ENCODE assay signal across 24 mouse cellular contexts in the genomic region with DNA sequence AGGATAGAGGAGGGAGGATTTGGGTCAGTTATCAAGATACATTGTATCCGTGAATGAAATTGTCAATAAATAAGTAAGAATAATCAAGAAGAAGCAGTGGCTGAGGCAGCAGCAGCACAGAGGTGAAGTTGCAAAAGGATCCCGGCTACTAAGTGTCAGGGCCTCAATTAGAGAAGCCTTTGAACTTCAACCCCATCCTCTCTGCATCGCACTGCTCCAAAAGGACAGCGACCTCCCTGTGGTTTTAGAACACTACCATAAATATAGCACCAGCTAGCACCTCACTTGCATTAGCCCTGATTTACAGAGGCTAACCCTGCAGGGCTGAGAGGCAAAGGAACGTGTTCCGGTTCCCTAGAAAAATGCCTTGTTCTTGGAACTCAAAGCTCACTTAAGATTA. TPM values are rescaled to one million over a fixed set of nuclear protein-coding genes. Genes with fewer than 3 reads are reported as not detected.
DNase-seq lines count a peak whose midpoint lies in the region; ATAC-seq and TF ChIP-seq lines count a peak whose summit lies in the region.
"Had no signal": no experiment of that assay in that cellular context is flagged by ENCODE, and none has a peak within 500 bp of the region (broad histone marks: within the 10 kb centered on the region; RNA-seq: fewer than 3 reads in every experiment).

No protein-coding gene starts in this region.

- no peak overlapping the region for H3K9ac ChIP-seq in kidney, embryonic 16.5 days (replicated peaks; ENCODE audit: low read length)
- H3K9ac ChIP-seq in kidney, postnatal 0 days (ENCODE audit: low read depth, low read length) = no peak overlapping the region
- H3K9ac ChIP-seq in midbrain, embryonic 16.5 days (ENCODE audit: low read depth, low read length) = no peak overlapping the region
- H3K9ac ChIP-seq: embryonic facial prominence, embryonic 13.5 days; heart, embryonic 12.5 days; hindbrain, embryonic 12.5 days; limb, embryonic 13.5 days; liver, embryonic 14.5 days; neural tube, embryonic 12.5 days had no signal

- H3K27ac ChIP-seq in kidney, embryonic 16.5 days (ENCODE audit: low read length) = no peak overlapping the region
- no peak overlapping the region for H3K27ac ChIP-seq in embryonic fibroblast, embryonic 13.5 days (ENCODE audit: insufficient read depth, low read length)
- no peak overlapping the region for H3K27ac ChIP-seq in kidney, postnatal 0 days
- no peak overlapping the region for H3K27ac ChIP-seq in midbrain, embryonic 16.5 days (ENCODE audit: low read length)
- no peak overlapping the region for H3K27ac ChIP-seq in cerebellum, adult 2 months (ENCODE audit: insufficient read depth, low read length)
- H3K27ac ChIP-seq: embryonic facial prominence, embryonic 13.5 days; hindbrain, embryonic 12.5 days; limb, embryonic 13.5 days; liver, embryonic 14.5 days; neural tube, embryonic 12.5 days had no signal

- ATAC-seq in kidney, embryonic 16.5 days (ENCODE audit: low FRiP score, low TSS enrichment) = no peak
- ATAC-seq in kidney, postnatal 0 days (replicated peaks; ENCODE audit: low FRiP score, low read depth) = no peak
- ATAC-seq in midbrain, embryonic 16.5 days = no peak
- ATAC-seq: forebrain, embryonic 16.5 days had no signal

- H3K4me2 ChIP-seq in kidney, embryonic 16.5 days (replicated peaks; ENCODE audit: low read depth, low read length) = no peak overlapping the region; the same call in 1 of the 2 replicates
- peak overlapping the region; percentile 78; the same call in 1 of the 2 replicates for H3K4me2 ChIP-seq in kidney, postnatal 0 days (ENCODE audit: low read length)
- H3K4me2 ChIP-seq in midbrain, embryonic 16.5 days (ENCODE audit: low read length) = peak overlapping the region; percentile 93; the same call in 1 of the 2 replicates
- H3K4me2 ChIP-seq: heart, embryonic 12.5 days; hindbrain, embryonic 12.5 days; neural tube, embryonic 12.5 days had no signal

- no peaks in the 10 kb centered on the region for H3K9me3 ChIP-seq in kidney, embryonic 16.5 days (ENCODE audit: low read length)
- no peaks in the 10 kb centered on the region for H3K9me3 ChIP-seq in kidney, postnatal 0 days (replicated peaks; ENCODE audit: low read length)
- no peaks in the 10 kb centered on the region for H3K9me3 ChIP-seq in midbrain, embryonic 16.5 days (replicated peaks; ENCODE audit: control insufficient read depth, low read length, poor library complexity, severe bottlenecking)
- H3K9me3 ChIP-seq: embryonic facial prominence, embryonic 13.5 days; heart, embryonic 12.5 days; hindbrain, embryonic 12.5 days; limb, embryonic 13.5 days; neural tube, embryonic 12.5 days had no signal

- TF ChIP-seq POLR2A in embryonic fibroblast, embryonic 13.5 days (IDR thresholded peaks at IDR 0.05; ENCODE audit: low read depth, low read length) = no peak
- no peak for TF ChIP-seq POLR2A in cerebellum, adult 2 months (IDR thresholded peaks at IDR 0.05; ENCODE audit: borderline replicate concordance, insufficient read depth, low read length)

- no peaks in the 10 kb centered on the region for H3K36me3 ChIP-seq in kidney, embryonic 16.5 days (ENCODE audit: insufficient read depth, low read length)
- no peaks in the 10 kb centered on the region for H3K36me3 ChIP-seq in kidney, postnatal 0 days (ENCODE audit: insufficient read depth, low read length)
- H3K36me3 ChIP-seq in midbrain, embryonic 16.5 days (ENCODE audit: control insufficient read depth, insufficient read depth, low read length) = no peaks in the 10 kb centered on the region
- H3K36me3 ChIP-seq: embryonic facial prominence, embryonic 13.5 days; heart, embryonic 12.5 days; hindbrain, embryonic 12.5 days; limb, embryonic 13.5 days; neural tube, embryonic 12.5 days had no signal

- no peaks in the 10 kb centered on the region for H3K27me3 ChIP-seq in kidney, embryonic 16.5 days (ENCODE audit: insufficient read depth, low read length)
- no peaks in the 10 kb centered on the region for H3K27me3 ChIP-seq in kidney, postnatal 0 days (ENCODE audit: insufficient read depth, low read length)
- no peaks in the 10 kb centered on the region for H3K27me3 ChIP-seq in midbrain, embryonic 16.5 days (ENCODE audit: control insufficient read depth, insufficient read depth, low read depth, low read length)
- no peaks in the 10 kb centered on the region for H3K27me3 ChIP-seq in cerebellum, adult 2 months (ENCODE audit: control insufficient read depth, insufficient read depth, low read length)
- H3K27me3 ChIP-seq: heart, embryonic 12.5 days had no signal

- no peak for TF ChIP-seq CTCF in embryonic fibroblast, embryonic 13.5 days (IDR thresholded peaks at IDR 0.05; ENCODE audit: borderline replicate concordance, insufficient read depth, low read length)
- TF ChIP-seq CTCF in kidney, postnatal 0 days (IDR thresholded peaks at IDR 0.05; ENCODE audit: low read depth) = no peak
- no peak for TF ChIP-seq CTCF in cerebellum, adult 2 months (IDR thresholded peaks at IDR 0.05; ENCODE audit: borderline replicate concordance, insufficient read depth, low read depth, low read length)

- peaks cover 42% of the 10 kb centered on the region for H3K4me1 ChIP-seq in kidney, embryonic 16.5 days (ENCODE audit: insufficient read depth, low read length)
- H3K4me1 ChIP-seq in embryonic fibroblast, embryonic 13.5 days (ENCODE audit: control insufficient read depth, insufficient read depth, low read length) = peaks cover 11% of the 10 kb centered on the region; the same call in 1 of the 2 replicates
- H3K4me1 ChIP-seq in kidney, postnatal 0 days (replicated peaks; ENCODE audit: insufficient read depth, low read length) = peaks cover 4% of the 10 kb centered on the region; the same call in 1 of the 2 replicates
- peaks cover 24% of the 10 kb centered on the region for H3K4me1 ChIP-seq in midbrain, embryonic 16.5 days (ENCODE audit: control insufficient read depth, insufficient read depth, low read length)
- no peaks in the 10 kb centered on the region; the same call in 1 of the 2 replicates for H3K4me1 ChIP-seq in cerebellum, adult 2 months (ENCODE audit: control insufficient read depth, insufficient read depth, low read length)

- peak; percentile 16 for DNase-seq in kidney, adult 18-20 months
- peak; percentile 15 for DNase-seq in kidney, postnatal 0 days (ENCODE audit: low spot score)
- no peak for DNase-seq in right cerebral cortex, adult 18-20 months
- DNase-seq in cerebellum, adult 2 months = no peak
- no peak for DNase-seq in gastrocnemius, postnatal 10 days
- DNase-seq: adrenal gland, adult 2 months; cerebellum, postnatal 10 days; heart, postnatal 14 days had no signal

- WGBS in kidney, embryonic 16.5 days = 37% methylated on average over 6 of the region's 6 CpGs
- 35% methylated on average over 6 of the region's 6 CpGs for WGBS in kidney, postnatal 0 days
- 44% methylated on average over 6 of the region's 6 CpGs for WGBS in midbrain, embryonic 16.5 days
- WGBS in cerebellum, adult 2 months = 65% methylated on average over 6 of the region's 6 CpGs

- no peak overlapping the region; the same call in 1 of the 2 replicates for H3K4me3 ChIP-seq in kidney, embryonic 16.5 days (ENCODE audit: low read length)
- H3K4me3 ChIP-seq in embryonic fibroblast, embryonic 13.5 days (ENCODE audit: insufficient read depth, low read length) = peak overlapping the region; percentile 95; the same call in 1 of the 2 replicates
- no peak overlapping the region for H3K4me3 ChIP-seq in kidney, postnatal 0 days (replicated peaks; ENCODE audit: low read depth, low read length)
- H3K4me3 ChIP-seq in midbrain, embryonic 16.5 days (ENCODE audit: low read depth, low read length) = no peak overlapping the region
- H3K4me3 ChIP-seq in cerebellum, adult 2 months (replicated peaks; ENCODE audit: insufficient read depth, low read depth, low read length) = no peak overlapping the region
- H3K4me3 ChIP-seq: embryonic facial prominence, embryonic 13.5 days; heart, embryonic 12.5 days; hindbrain, embryonic 12.5 days; limb, embryonic 13.5 days; neural tube, embryonic 12.5 days had no signal

RNA-seq across cellular contexts. Expression of a gene that starts 2.5 kb away (rescaled TPM):
- polyA plus RNA-seq in kidney, embryonic 16.5 days (2015; fragmentation: Nextera tagmentation; extraction: Ambion mirVana) = 25.5 and 26.5 TPM in 2 replicates
- polyA plus RNA-seq in embryonic fibroblast, embryonic 13.5 days (2011; ENCODE audit: insufficient read length, low read depth, missing spikeins) = 10.4 and 14.8 TPM in 2 replicates
- polyA plus RNA-seq in kidney, postnatal 0 days (2015; fragmentation: Nextera tagmentation; extraction: Ambion mirVana) = 42.5 and 46.1 TPM in 2 replicates
- polyA plus RNA-seq in midbrain, embryonic 16.5 days (2015; fragmentation: Nextera tagmentation; extraction: Ambion mirVana) = 35.9 and 40.2 TPM in 2 replicates
- polyA plus RNA-seq in cerebellum, adult 2 months (2012; rRNA removed) = 58.1 and 63.1 TPM in 2 replicates
- total RNA-seq in gastrocnemius, postnatal 10 days (2021) = 1 to 10 TPM; 2.0 to 2.4 TPM

RNA-seq across cellular contexts. Expression of a gene that starts 22.3 kb away (rescaled TPM):
- polyA plus RNA-seq in kidney, embryonic 16.5 days (2015; fragmentation: Nextera tagmentation; extraction: Ambion mirVana) = 0.16 TPM in 1 of 2 replicates, not detected in the other
- polyA plus RNA-seq in embryonic fibroblast, embryonic 13.5 days (2011; ENCODE audit: insufficient read length, low read depth, missing spikeins) = not detected in 2 replicates
- 0.14 TPM in 1 of 2 replicates, not detected in the other for polyA plus RNA-seq in kidney, postnatal 0 days (2015; fragmentation: Nextera tagmentation; extraction: Ambion mirVana)
- polyA plus RNA-seq in midbrain, embryonic 16.5 days (2015; fragmentation: Nextera tagmentation; extraction: Ambion mirVana) = 0.21 and 0.38 TPM in 2 replicates
- 0.11 TPM in 1 of 2 replicates, not detected in the other for polyA plus RNA-seq in cerebellum, adult 2 months (2012; rRNA removed)
- not detected for total RNA-seq in gastrocnemius, postnatal 10 days (2021)
- total RNA-seq: adrenal gland, adult 2 months; heart, postnatal 14 days; layer of hippocampus, adult 18-20 months; layer of hippocampus, postnatal 25 days; left cerebral cortex, postnatal 14 days; monocyte, adult 5-6 weeks had no signal
- polyA plus RNA-seq: adrenal gland, adult 2 months; embryonic facial prominence, embryonic 13.5 days; forebrain, embryonic 16.5 days; gonadal fat pad, adult 2 months; hindbrain, embryonic 12.5 days; limb, embryonic 13.5 days; liver, embryonic 14.5 days; lung, embryonic 16.5 days; neural tube, embryonic 12.5 days had no signal

RNA-seq across cellular contexts. Expression of a gene that starts 44.2 kb away (rescaled TPM):
- not detected in 2 replicates for polyA plus RNA-seq in kidney, embryonic 16.5 days (2015; fragmentation: Nextera tagmentation; extraction: Ambion mirVana)
- not detected in 2 replicates for polyA plus RNA-seq in embryonic fibroblast, embryonic 13.5 days (2011; ENCODE audit: insufficient read length, low read depth, missing spikeins)
- not detected in 2 replicates for polyA plus RNA-seq in kidney, postnatal 0 days (2015; fragmentation: Nextera tagmentation; extraction: Ambion mirVana)
- not detected in 2 replicates for polyA plus RNA-seq in midbrain, embryonic 16.5 days (2015; fragmentation: Nextera tagmentation; extraction: Ambion mirVana)
- not detected in 2 replicates for polyA plus RNA-seq in cerebellum, adult 2 months (2012; rRNA removed)
- not detected for total RNA-seq in gastrocnemius, postnatal 10 days (2021)
- total RNA-seq: adrenal gland, adult 2 months; heart, postnatal 14 days; layer of hippocampus, adult 18-20 months; layer of hippocampus, postnatal 25 days; left cerebral cortex, postnatal 14 days; monocyte, adult 5-6 weeks had no signal
- polyA plus RNA-seq: adrenal gland, adult 2 months; embryonic facial prominence, embryonic 13.5 days; forebrain, embryonic 16.5 days; gonadal fat pad, adult 2 months; heart, embryonic 12.5 days; hindbrain, embryonic 12.5 days; limb, embryonic 13.5 days; liver, embryonic 14.5 days; lung, embryonic 16.5 days; neural tube, embryonic 12.5 days had no signal

RNA-seq across cellular contexts. Expression of a gene that starts 46.5 kb away (rescaled TPM):
- 49.2 and 54.4 TPM in 2 replicates for polyA plus RNA-seq in kidney, embryonic 16.5 days (2015; fragmentation: Nextera tagmentation; extraction: Ambion mirVana)
- 29.2 and 34.4 TPM in 2 replicates for polyA plus RNA-seq in embryonic fibroblast, embryonic 13.5 days (2011; ENCODE audit: insufficient read length, low read depth, missing spikeins)
- 66.7 and 69.8 TPM in 2 replicates for polyA plus RNA-seq in kidney, postnatal 0 days (2015; fragmentation: Nextera tagmentation; extraction: Ambion mirVana)
- 45.7 and 46.3 TPM in 2 replicates for polyA plus RNA-seq in midbrain, embryonic 16.5 days (2015; fragmentation: Nextera tagmentation; extraction: Ambion mirVana)
- 41.0 and 41.6 TPM in 2 replicates for polyA plus RNA-seq in cerebellum, adult 2 months (2012; rRNA removed)
- total RNA-seq in gastrocnemius, postnatal 10 days (2021) = 10 to 100 TPM; 37.4 to 46.0 TPM

RNA-seq across cellular contexts. Expression of a gene that starts 58.2 kb away (rescaled TPM):
- polyA plus RNA-seq in kidney, embryonic 16.5 days (2015; fragmentation: Nextera tagmentation; extraction: Ambion mirVana) = not detected in 2 replicates
- polyA plus RNA-seq in embryonic fibroblast, embryonic 13.5 days (2011; ENCODE audit: insufficient read length, low read depth, missing spikeins) = not detected in 2 replicates
- polyA plus RNA-seq in kidney, postnatal 0 days (2015; fragmentation: Nextera tagmentation; extraction: Ambion mirVana) = not detected in 2 replicates
- polyA plus RNA-seq in midbrain, embryonic 16.5 days (2015; fragmentation: Nextera tagmentation; extraction: Ambion mirVana) = not detected in 2 replicates
- polyA plus RNA-seq in cerebellum, adult 2 months (2012; rRNA removed) = 0.11 TPM in 1 of 2 replicates, not detected in the other
- total RNA-seq in gastrocnemius, postnatal 10 days (2021) = not detected
- total RNA-seq: adrenal gland, adult 2 months; heart, postnatal 14 days; layer of hippocampus, adult 18-20 months; layer of hippocampus, postnatal 25 days; left cerebral cortex, postnatal 14 days; monocyte, adult 5-6 weeks had no signal
- polyA plus RNA-seq: adrenal gland, adult 2 months; embryonic facial prominence, embryonic 13.5 days; forebrain, embryonic 16.5 days; gonadal fat pad, adult 2 months; heart, embryonic 12.5 days; hindbrain, embryonic 12.5 days; limb, embryonic 13.5 days; liver, embryonic 14.5 days; lung, embryonic 16.5 days; neural tube, embryonic 12.5 days had no signal

Comparison
In these comparisons a context has a peak if more than half of its experiments do, and no peak if none do; other contexts are left out.
1. DNase-seq: peak in kidney, adult 18-20 months (single experiment) and kidney, postnatal 0 days (single experiment); none in right cerebral cortex, adult 18-20 months (single experiment), cerebellum, adult 2 months (0 of 2) and gastrocnemius, postnatal 10 days (single experiment).